Mouse (Mus musculus) MEL-GATA-1-ER (cell line): Measurements from ENCODE around the gene Pkm.

Experiments
- DNase-seq: peaks from one replicate; pipeline ENCODE4 v3.0.0-alpha.2; 2012; ENCODE audit warnings: low read depth; ENCODE audit errors: extremely low read depth

Gene Pkm

DNA sequence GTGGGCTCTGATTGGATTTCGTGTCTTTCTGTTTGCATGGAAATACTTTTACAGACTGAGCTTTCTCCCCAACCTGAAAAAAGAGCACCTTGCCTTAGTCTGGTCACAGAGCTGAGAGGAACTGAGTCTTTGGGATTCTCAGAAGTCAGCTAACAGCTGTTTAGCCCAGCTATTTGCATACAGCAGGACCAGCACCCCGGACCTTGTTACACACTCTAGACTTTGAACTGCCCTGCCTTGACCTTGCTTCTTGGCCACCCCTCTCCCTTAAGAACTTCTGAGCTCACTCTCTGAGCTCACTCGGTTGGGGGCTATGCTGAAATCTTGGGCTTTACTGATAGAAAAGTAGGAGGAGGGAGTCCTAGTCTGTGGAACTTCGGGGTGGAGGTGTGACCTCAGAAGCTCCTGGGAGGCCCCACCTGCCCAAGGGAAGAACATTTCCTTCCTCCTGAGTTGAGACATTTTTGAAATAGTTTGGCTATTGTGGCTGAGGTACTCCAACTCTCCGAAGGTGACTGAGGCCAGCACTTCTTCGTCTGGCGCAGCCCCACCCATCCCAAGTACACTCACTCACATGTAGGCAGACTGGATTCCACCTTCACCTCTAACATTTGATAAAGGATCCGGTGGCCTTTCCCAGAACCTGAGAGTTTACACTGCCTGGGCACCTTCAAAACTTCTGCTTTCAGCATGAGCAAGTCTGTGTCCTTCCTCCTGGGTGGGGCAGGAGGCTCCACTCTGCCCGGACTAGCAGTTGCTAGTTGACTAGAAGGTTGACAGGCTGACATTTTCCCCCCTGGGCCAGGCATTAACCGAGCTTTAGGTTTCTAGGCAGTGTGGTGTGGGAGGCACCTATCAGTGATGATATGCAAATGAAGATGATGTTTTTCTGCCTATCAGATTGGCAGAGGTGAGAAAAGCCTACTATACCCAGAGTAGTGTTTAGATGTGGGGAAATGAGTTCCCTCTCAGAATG lies 51.0 kb downstream of the Pkm start:
- no peak for DNase-seq

DNA sequence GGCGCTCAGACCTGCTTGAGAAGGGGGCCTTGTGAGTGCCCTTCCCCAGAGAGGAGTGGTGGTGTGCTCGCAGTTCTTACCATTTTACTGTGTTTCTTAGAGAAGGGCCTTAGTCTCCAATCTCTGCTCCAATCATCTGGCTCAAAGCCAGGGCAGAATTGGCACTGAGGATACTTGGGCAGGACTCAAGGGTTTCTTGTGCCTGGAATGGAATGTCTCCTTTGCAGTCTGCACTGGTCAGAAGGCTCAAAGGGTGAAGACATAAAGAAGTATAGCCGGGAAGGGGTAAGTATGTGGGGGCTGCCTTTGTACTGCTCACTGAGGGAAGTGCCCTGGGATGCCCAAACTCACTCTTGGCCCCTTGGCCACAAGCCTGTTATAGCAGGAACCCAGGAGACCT lies 53.1 kb downstream of the Pkm start:
- DNase-seq: no peak

DNA sequence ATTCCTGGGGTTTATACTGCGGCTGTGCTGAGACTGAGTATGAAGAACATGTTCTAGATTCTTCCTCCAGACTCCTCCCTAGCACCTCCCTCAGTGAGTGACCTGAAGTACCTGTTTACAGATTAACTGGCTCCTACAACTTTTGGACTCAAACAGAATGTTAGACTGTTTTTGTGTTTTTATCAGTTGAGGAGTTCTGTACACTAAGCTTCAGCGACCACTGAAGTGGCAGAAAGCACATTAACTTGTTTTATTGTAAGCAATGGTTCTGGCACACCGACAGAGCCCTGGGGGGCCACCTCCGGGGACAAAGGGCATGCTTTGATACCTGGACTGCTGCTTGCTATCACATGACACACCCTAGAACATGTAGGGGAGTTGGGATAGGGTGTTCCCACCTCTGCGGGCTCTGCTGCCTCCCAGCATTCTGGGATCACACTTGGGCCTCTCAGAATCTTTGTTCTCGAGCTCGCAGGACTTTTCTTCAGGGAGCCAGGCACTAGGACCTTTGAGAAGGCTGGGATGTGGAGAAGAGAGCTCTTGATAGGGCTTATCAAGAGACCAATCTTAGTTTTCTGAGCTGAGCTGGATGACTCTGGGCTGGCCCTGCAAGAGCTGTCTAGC lies 60.2 kb downstream of the Pkm start:
- no peak for DNase-seq

DNA sequence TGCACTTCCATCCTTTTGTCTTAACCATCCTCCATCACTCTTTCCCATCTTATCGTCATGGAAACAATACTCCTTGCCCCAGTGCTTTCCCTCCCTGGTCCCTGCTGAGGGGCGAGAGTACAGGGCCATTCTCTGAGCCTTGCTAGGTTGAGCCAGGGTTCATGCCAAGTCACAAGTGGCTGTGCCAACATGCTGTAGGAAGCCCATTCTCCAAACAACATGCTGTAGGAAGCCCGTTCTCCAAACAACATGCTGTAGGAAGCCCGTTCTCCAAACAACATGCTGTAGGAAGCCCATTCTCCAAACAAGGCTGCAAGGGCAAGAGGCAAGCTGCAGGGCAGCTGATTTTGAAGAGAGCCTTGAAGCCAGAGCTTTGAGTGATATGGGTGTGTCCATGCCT lies 62.1 kb downstream of the Pkm start:
- DNase-seq: no peak

DNA sequence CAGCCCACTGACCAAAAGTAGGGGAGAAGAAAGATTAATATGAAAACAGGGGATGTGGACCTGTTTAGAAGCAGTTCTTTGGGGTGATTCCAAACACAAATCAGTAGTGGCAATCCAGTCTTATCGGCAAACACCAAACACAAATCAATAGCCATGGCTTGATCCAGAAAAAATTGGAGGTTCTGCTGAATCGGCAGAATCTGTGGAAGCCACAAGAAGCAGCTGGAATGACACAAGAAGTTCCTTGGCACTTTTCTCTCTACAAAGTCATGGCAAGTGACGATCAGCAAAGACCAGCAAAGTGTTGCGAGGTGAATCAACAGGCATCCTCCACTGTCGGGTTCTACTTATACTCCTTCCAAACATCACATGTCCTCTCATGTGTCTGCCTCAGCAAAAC lies 65.0 kb downstream of the Pkm start:
- DNase-seq: no peak

DNA sequence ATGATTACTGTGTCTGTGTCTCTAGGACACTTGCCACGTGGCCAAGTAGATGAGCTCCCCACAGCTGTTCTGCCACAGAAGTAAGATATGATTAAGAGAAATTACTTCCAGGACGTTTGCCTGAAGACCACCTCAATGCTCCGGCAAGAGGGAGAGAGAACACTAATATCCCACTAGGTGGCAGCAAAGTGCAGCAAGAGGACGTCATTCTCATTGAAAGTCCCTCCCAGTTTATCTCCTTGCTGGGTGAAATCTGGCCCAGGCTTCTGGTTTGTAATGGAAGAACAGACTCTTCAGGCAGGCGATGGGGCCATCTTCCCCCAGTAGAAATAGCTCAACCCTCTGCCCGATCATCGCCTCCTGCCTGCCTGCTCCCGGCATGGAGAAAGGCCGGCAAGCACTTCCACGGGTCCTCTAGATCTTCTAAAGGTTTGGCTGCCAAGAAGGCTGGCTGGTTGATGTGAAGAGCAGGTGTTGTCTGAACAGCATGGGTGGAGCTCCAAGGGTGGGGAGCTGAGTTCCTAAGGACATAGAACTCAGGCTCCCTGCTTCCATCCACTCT lies 67.0 kb downstream of the Pkm start:
- peak; percentile 68 for DNase-seq

DNA sequence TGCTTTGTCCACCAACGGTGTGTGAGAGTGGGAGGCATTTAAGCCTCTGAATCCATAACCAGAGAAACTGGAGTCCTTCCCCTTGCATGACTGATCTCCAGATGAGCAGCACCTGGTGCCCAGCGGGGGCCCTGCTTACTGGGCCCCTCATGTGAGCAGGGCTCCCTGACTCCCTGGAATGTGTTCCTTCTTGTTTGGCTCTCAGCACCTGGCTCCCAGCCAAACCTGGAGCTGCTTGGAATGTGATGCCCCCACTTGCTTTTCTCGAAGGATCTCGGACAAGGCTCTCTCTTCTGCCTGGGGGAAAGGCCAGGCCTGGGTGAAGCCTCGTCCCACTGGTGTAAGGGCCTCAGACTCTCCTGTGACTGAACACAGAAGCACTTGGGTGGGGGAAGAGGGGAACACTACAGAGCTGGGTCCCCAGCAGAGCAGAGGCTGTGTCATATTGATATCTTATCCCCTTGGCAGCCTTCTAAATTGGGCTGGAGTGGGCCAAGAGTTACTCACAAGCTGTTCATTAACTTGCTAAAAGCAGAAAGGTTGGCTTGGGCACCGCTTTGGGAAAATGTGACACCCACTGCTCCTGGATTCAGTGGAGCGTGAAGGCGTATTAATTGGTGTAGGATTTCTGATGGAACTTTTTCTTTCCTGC lies 67.7 kb downstream of the Pkm start:
- no peak for DNase-seq

DNA sequence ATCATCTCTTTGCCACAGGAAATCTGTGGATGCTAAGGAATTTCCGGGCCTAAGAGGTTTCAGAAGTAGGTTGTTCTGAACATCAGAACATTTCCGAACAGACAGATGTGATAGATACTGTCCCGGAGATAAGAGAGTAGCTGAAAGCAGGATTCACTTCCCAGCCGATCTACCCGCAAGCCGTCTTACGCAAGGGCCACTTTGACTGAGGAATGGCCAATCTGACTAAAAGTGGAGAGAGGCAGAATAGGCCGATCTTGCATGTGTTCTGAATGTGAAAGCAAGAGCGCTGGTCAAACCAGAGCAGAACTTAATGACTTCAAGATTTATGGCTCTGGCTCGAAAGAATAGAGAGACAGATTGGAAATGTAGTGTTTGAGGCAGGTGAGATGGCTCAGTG lies 69.3 kb downstream of the Pkm start:
- no peak for DNase-seq

DNA sequence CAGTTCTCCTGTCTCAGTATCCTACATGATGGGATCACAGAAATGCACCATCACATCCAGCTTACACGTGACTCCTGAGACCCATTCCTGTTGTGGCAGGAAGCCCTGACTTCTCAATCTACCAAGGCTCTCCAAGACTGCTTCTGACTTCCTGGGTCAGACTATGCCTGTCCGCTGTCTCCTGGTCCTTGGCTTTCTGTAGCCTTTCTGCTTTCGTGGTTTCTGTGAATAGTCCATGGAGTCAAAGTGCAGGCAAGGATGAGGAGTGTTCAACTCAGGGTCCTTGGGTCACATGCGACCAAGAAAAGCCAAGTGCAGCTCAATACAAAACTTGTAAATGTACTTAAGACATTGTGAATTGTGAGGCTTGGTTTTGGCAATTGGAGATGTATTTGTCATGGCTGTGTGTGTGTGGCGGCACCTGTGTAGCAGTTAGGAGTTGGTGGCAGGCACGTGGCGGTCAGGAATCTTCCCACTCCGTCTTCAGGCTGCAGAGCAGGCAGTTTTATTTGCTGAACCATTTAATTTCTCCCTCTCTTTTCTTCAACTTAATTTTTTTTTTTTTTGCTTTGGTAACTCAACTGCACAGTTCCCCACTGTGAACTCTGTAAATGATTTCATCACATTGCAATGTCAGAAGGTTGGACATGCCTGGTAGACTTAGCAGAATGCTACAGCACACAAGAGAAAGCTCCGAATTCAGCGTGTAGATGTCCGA lies 71.6 kb downstream of the Pkm start:
- no peak for DNase-seq
